Mouse (Mus musculus) left cerebral cortex, postnatal 4 days (tissue): Measurements from ENCODE around the gene Por. TPM values are rescaled to one million over a fixed set of nuclear protein-coding genes. Genes with fewer than 3 reads are reported as not detected.
A peak's percentile ranks its signal among the peaks of the same experiment; 100 is the strongest.

Experiments
- DNase-seq: peaks from one replicate; pipeline ENCODE4 v3.0.0-alpha.2; 2022
- intact Hi-C: fragments of 180-260 bp; cut with DNase I; formaldehyde crosslinking; loops from one replicate; pipeline ENCODE4 v1.15.1; 2025
- total RNA-seq, 2 experiments: library from RNA; stranded (reverse); gene quantifications; 2 replicates each; pipeline ENCODE4 v1.2.3; 2021

The Por gene
- total RNA-seq, 2 experiments from 2014 or later: 77.3 to 80.5 TPM

GRCm38 (mm10) chr5:135725391-135725841, 55.6 kb downstream of the Por start:
- DNase-seq: no peak
- intact Hi-C loops: no loop called here

DNA sequence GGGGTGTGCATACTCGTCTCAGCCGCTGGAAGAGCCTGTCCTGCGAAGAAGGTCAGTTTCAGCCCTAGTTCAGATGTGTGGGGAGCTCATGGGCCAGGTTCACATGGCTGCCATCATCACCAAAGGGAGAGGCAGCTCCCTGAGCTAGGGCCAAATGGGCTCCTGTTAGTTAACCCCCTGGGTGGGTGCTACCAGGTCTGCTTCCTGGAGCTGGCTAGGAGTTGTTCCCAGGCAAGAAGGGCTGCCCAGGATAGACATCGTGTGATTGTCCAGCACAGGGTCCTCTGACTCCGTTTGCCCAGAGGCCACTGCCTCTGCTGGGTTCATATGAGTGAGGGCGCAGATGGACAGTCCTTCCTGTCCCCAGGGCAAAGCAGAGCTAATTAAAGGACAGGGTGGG, 56.2 kb downstream of the Por start:
- intact Hi-C loops: no loop called here
- DNase-seq: no peak

DNA sequence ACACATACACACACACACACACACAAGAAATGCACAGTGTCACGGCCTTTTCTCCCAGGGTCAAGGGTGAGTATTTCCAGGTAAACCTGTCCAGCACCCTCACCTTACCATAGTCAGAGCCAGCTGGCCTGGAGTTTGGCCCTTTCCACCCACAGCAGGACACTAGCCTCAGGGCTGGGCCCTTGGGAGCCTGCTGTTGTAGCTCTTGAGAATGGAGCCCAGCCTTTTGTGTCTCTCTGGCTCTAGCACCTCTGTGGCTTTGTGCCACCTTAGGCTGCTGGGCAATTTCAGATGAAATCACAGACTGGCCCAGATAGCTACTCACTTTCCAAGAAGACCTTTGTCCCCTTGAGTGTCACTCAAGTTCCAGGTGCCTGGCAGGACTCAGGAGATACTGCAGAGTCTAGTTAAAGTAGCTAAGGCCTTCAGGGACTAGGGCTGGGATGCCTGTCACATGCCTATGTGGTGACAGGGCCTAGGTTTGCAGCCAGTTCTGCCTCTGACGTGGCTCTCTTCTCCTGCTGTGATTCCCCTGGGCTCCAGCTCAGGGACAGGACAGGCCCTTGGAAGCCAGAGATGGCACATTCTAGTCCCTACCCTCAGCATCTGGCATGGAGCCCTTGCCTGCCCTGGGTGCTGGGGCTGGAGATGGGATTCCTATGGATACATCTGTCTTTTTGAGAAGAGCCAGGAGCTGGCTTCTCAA, 57.0 kb downstream of the Por start:
- intact Hi-C loops: no loop called here
- no peak for DNase-seq

DNA sequence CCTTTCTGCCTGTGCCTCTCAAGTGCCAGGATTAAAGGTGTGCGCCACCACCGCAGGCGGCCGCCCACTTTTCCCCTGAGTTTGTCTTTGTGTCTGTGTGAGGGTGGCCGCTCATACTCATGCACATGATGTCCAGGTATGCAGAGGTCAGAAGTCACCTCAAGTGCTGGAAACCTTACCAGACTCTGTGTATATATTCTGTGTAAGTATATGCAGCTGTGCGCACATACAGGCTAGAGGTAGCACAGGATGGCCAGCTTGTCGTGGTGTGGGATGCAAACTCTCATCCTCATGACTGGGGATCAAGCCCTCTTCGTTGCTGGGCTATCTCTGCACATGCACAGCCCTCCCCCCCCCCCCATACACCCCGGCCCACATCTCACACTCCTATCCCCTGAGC, 58.0 kb downstream of the Por start:
- intact Hi-C loops: no loop called here
- no peak for DNase-seq

- intact Hi-C loops: no loop called here
- DNase-seq: no peak
Observed at GRCm38 (mm10) chr5:135728361-135728760, 58.5 kb downstream of the Por start.

GRCm38 (mm10) chr5:135729351-135729750, 59.5 kb downstream of the Por start:
- intact Hi-C loops: no loop called here

DNA sequence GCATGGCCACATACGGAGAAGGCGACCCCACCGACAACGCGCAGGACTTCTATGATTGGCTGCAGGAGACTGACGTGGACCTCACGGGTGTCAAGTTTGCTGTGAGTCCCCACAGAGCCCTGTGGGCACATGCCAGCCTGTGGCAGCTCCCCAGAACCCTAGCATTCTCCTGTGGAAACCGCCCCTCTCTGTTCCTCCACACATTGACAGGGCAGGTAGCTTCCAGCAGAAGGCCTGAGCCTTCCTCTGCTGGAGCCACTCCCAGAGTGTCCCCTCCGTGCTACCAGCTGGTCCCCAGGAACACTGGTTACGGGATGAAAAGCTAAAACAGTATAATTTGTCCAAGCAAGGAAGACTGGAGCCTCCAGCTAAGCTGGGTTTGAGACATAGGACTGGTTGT, 60.4 kb downstream of the Por start:
- intact Hi-C loops: no loop called here
- no peak for DNase-seq

More at GRCm38 (mm10) chr5:135729351-135729750, 59.5 kb downstream of the Por start:
- no peak for DNase-seq

DNA sequence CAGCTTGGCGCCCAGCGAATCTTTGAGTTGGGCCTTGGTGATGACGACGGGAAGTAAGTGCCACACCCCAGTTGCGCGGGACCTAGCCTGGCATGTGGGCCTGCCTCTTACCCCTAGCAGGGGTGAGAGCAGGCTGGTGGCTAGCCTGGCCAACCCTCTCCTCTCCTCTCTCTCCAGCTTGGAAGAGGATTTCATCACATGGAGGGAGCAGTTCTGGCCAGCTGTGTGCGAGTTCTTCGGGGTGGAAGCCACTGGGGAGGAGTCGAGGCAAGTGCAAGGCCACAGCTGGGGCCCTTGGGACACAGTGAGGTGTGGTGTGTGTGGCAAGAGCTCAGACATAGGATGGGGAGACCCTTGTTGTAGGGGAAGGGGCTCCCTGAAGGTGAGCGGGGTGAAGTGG, 61.1 kb downstream of the Por start:
- intact Hi-C loops: no loop called here
- no peak for DNase-seq

- no peak for DNase-seq
- intact Hi-C loops: no loop called here
Observed at GRCm38 (mm10) chr5:135731322-135731721, 61.5 kb downstream of the Por start.

DNA sequence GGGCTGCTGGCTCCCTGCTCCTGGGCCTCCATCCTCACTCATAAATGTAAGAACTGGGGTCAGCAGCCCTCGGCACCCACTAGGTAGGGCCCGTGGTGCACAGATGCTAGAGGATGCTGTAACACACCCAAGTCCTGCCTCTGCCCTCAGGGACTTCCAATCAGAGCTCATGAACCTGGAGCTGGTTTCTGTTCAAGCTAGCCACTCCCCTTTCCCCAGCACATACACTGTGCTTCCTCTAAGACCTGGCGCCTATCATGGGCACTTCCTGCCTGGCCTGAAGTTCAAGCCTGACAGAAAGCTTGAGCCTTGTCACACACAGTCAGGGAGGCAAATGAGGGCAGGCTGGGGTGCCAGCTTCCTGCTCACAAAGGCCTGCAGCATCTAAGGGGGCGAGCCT, 63.2 kb downstream of the Por start:
- no peak for DNase-seq
- intact Hi-C loops: no loop called here

GRCm38 (mm10) chr5:135734057-135734680, 64.3 kb downstream of the Por start:
- DNase-seq: no peak
- intact Hi-C loops: no loop called here

DNA sequence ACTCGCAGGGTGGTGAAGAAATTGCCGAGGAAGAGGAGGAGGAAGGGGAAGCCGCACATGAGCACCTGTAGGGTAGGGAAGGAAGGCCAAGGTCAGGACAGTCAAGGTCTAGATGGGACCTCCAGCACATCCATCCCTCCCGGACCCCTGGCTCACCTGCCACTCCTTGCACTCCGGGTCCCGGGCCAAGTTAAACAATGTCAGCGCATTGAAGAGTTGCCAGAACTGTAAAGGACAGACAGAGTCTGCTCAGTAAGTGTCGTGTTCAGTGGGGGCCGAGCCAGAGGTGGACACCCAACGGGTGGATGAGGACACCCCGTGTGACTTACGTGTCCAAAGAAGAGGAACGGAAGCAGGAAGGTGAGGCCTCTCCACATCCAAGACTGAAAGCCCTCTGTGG, 65.9 kb downstream of the Por start:
- DNase-seq: no peak
- intact Hi-C loops: no loop called here

GRCm38 (mm10) chr5:135736544-135736943, 66.7 kb downstream of the Por start:
- no peak for DNase-seq
- intact Hi-C loops: no loop called here

GRCm38 (mm10) chr5:135737154-135737553, 67.3 kb downstream of the Por start:
- intact Hi-C loops: no loop called here

GRCm38 (mm10) chr5:135738266-135738665, 68.4 kb downstream of the Por start:
- intact Hi-C loops: no loop called here
- DNase-seq: no peak

More at GRCm38 (mm10) chr5:135737154-135737553, 67.3 kb downstream of the Por start:
- DNase-seq: no peak

DNA sequence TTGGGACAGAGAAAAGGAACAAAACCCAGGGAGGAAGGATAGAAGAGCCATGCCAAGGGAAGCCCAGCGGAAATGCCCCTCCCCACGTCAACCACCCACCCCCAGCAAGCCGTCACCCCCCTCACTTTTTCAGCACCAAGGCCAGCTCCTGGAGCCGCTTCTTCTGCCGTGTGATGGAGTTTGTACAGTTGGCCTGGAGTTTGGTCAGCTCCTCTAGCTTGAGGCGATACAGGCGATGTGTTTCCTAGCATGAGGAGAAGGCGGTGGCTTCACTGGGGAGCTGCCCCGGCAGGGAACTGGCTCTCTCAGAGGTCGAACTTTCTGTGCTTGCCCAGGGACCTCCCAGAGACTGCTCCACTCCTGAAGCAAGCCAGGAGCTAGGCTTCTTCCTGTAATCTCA, 72.3 kb downstream of the Por start:
- intact Hi-C loops: no loop called here
- no peak for DNase-seq

GRCm38 (mm10) chr5:135742941-135743740, 73.3 kb downstream of the Por start:
- DNase-seq: peak; percentile 43
- intact Hi-C loops: no loop called here

- intact Hi-C loops: no loop called here
- peak; percentile 95 for DNase-seq
Observed at GRCm38 (mm10) chr5:135743741-135744609, 74.1 kb downstream of the Por start, which contains the start of gene Tmem120a. TSS of gene Tmem120a (minus strand) at chr5:135744448.

DNA sequence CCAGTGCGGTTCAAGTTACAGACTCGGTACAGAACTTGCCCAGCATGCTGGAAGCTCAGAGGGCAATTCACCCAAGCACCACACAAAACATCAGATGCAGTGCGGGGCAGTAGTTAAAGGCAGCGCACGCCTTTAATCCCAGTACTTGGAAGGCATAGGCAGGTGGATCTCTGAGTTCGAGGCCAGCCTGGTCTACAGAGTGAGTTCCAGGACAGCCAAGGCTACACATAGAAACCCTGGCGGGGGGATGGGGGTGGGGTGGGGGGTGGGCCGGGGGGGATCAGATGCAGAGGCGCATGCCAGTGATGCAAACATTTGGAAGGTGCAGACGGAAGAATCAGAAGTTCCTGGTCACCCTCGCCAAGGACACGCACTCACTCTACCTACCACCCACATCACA, 74.9 kb downstream of the Por start:
- intact Hi-C loops: no loop called here
- DNase-seq: no peak

DNA sequence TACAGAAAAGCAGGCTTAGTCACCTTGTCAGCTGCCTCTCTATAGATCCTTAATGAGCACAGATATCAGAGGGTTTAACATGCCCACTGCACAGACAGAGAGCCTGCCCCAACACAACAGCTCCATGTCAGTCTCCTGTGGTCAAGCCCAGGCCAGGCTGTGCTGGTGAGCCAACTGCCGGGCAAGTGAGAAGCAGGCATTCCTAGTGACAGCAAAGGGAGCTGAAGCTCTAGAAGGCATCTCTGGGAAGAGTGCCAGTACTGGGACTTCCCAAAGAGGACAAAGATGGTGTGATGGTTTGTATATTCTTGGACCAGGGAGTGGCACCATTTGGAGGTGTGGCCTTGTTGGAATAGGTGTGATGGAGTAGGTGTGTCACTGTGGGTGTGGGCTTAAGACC, 81.2 kb downstream of the Por start:
- DNase-seq: no peak
- intact Hi-C loops: no loop called here

GRCm38 (mm10) chr5:135751595-135751994, 81.8 kb downstream of the Por start:
- DNase-seq: no peak
- intact Hi-C loops: no loop called here
